Mouse (Mus musculus) embryo, embryonic 11 days (tissue): ENCODE data around the gene Gm45140.

Source experiments
- DNase-seq: peaks from one replicate; pipeline ENCODE4 v3.0.0-alpha.2; 2015

The Gm45140 gene

GRCm38 (mm10) chr6:87842254-87842653, 6.7 kb upstream of the Gm45140 start:
- peak; percentile 44 for DNase-seq

- DNase-seq = peak; percentile 11
Observed at GRCm38 (mm10) chr6:87841635-87842034, 6.0 kb upstream of the Gm45140 start.

GRCm38 (mm10) chr6:87839797-87840341, 4.3 kb upstream of the Gm45140 start:
- no peak for DNase-seq

GRCm38 (mm10) chr6:87838551-87839197, 3.1 kb upstream of the Gm45140 start, which contains the start of gene Isy1:
Isy1 (minus strand) TSS chr6:87838798.
- DNase-seq = peak; percentile 97

- DNase-seq = no peak
Observed at GRCm38 (mm10) chr6:87820366-87820765, 15.2 kb downstream of the Gm45140 start.

GRCm38 (mm10) chr6:87814486-87814885, 21.1 kb downstream of the Gm45140 start:
- DNase-seq = no peak

- DNase-seq = no peak
Observed at GRCm38 (mm10) chr6:87812656-87813055, 22.9 kb downstream of the Gm45140 start.

GRCm38 (mm10) chr6:87811675-87812338, 23.8 kb downstream of the Gm45140 start, which contains the start of gene Rab43:
Rab43 (minus strand) TSS chr6:87812164.
- peak; percentile 94 for DNase-seq

- peak; percentile 51 for DNase-seq
Observed at GRCm38 (mm10) chr6:87810713-87811669, 24.6 kb downstream of the Gm45140 start.

- DNase-seq = no peak
Observed at GRCm38 (mm10) chr6:87810311-87810710, 25.3 kb downstream of the Gm45140 start.

GRCm38 (mm10) chr6:87809651-87810161, 25.9 kb downstream of the Gm45140 start:
- no peak for DNase-seq

- no peak for DNase-seq
Observed at GRCm38 (mm10) chr6:87809144-87809543, 26.5 kb downstream of the Gm45140 start.

- DNase-seq = no peak
Observed at GRCm38 (mm10) chr6:87808521-87808920, 27.1 kb downstream of the Gm45140 start.

GRCm38 (mm10) chr6:87807735-87808440, 27.7 kb downstream of the Gm45140 start:
- DNase-seq = no peak

- no peak for DNase-seq
Observed at GRCm38 (mm10) chr6:87806857-87807256, 28.7 kb downstream of the Gm45140 start.

GRCm38 (mm10) chr6:87806028-87806427, 29.6 kb downstream of the Gm45140 start:
- DNase-seq = no peak

- DNase-seq = no peak
Observed at GRCm38 (mm10) chr6:87805448-87805847, 30.1 kb downstream of the Gm45140 start.

- DNase-seq = no peak
Observed at GRCm38 (mm10) chr6:87804886-87805285, 30.7 kb downstream of the Gm45140 start.

- no peak for DNase-seq
Observed at GRCm38 (mm10) chr6:87804036-87804435, 31.6 kb downstream of the Gm45140 start.

GRCm38 (mm10) chr6:87802462-87802861, 33.1 kb downstream of the Gm45140 start:
- no peak for DNase-seq

- DNase-seq = no peak
Observed at GRCm38 (mm10) chr6:87799576-87799975, 36.0 kb downstream of the Gm45140 start.

- DNase-seq = no peak
Observed at GRCm38 (mm10) chr6:87797321-87797720, 38.3 kb downstream of the Gm45140 start.
